Mouse (Mus musculus) lung, adult 2 months (tissue): ENCODE measurements around the gene Cd47.

Experiments used
- CTCF ChIP-seq: fragments of 200-500 bp; IDR thresholded peaks from 2 replicates; pipeline ENCODE4 v1.5.1; 2011; ENCODE audit warnings: mild to moderate bottlenecking, low read length, control low read depth; ENCODE audit not compliant: insufficient read depth
- POLR2A ChIP-seq: fragments of 200-500 bp; IDR thresholded peaks from 2 replicates; pipeline ENCODE4 v1.6.1; 2011; ENCODE audit warnings: low read depth, mild to moderate bottlenecking, control low read depth, low read length, borderline replicate concordance; ENCODE audit errors: extremely low read depth

DNA sequence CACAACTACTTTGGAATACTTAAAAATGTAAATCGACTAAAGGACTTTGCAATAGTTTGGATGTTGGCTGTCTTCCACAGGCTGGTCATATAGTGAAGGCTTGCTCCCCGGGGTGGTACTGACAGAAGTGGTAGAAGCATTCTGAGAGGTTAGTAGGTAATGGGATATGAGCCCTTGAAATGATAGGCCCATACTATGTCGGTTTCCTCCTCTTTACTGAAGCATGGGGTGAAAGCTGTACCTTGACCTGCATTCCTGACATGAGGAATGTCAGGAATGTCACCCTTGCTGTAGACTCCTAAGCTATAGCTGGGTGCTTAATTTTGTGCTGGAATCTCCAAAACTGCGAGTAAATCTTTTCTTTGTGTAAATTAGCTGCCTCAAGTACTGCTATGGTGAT, 14.1 kb downstream of the Cd47 start:
- no peak for TF ChIP-seq CTCF
- no peak for TF ChIP-seq POLR2A
